Mouse (Mus musculus): Measurements from ENCODE around the gene 2310022A10Rik. TPM values are rescaled to one million over a fixed set of nuclear protein-coding genes. Genes with fewer than 3 reads are reported as not detected.

Gene 2310022A10Rik
- polyA plus RNA-seq, 1 experiment from 2014 or later = 30.6 TPM

DNA sequence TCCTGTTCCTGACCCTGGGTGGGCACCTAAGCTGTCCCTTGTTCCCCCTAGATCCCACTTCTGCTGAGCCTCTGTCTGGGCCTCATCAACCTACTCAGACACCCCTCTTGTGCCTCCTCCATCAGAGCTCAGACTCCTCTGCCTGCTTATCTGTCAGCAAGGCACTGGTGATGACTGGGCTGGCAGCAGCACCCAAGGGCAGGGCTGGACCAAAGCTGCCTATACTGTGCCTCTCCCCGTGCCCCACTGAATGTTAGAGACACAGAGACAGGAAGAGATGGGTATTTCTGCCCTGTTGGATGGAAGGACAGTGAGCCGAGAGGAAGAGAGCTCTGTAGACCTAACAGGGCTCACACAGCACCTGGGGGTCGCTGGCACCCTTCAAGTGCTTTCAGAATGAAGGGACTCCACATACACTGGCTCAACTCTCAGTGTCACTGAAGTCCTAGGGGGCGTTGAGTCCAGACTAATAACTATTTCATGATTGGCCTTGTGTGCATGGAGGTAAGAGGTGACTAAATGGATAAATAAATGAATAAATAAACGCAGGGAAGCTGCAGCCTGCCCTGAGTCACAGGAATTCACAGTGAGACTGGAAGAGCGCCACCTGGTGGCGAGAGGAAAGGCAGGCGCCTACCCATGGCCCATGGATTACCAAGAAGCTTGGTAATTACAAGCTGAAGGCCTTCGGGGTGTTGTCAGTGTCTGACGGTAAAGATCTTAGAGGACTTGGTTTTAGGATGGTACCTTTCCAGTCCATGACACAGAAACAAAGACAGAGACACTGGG is 26.8 kb upstream of the 2310022A10Rik start:
- no peak; the same call in 1 of the 2 replicates for ATAC-seq (ENCODE audit: extremely low read depth, insufficient number of reproducible peaks, low FRiP score, low TSS enrichment)
- H3K9me3 ChIP-seq = no peaks in the 10 kb centered on the region
- 0 out of 2 replicates have a peak overlapping the region, but pooled peaks have one; percentile 4 for H3K27ac ChIP-seq (replicated peaks)
- H3K4me1 ChIP-seq = peaks cover 10% of the 10 kb centered on the region
- H3K9ac ChIP-seq = peak overlapping the region; percentile 4; the same call in 1 of the 2 replicates
- WGBS = 20% methylated on average over 10 of the region's 10 CpGs
- H3K4me2 ChIP-seq = peak overlapping the region; percentile 28; the same call in 1 of the 2 replicates
- no peaks in the 10 kb centered on the region for H3K27me3 ChIP-seq (replicated peaks)
- H3K36me3 ChIP-seq = peaks cover 25% of the 10 kb centered on the region
- H3K4me3 ChIP-seq = no peak overlapping the region

- Histone ChIP-seq H3K4me2 (no peak overlapping the region), H3K4me3 (no peak overlapping the region), H3K4me1 (peaks cover 10% of the 10 kb centered on the region), H3K9me3 (no peaks in the 10 kb centered on the region), H3K36me3 (peaks cover 49% of the 10 kb centered on the region), H3K27ac (replicated peaks) (no peak overlapping the region), H3K9ac (0 out of 2 replicates have a peak overlapping the region, but pooled peaks have one; percentile 28), H3K27me3 (replicated peaks) (no peaks in the 10 kb centered on the region)
- WGBS = 71% methylated on average over 21 of the region's 21 CpGs
- ATAC-seq (ENCODE audit: extremely low read depth, insufficient number of reproducible peaks, low FRiP score, low TSS enrichment) = no peak
These were observed 24.0 kb upstream of the 2310022A10Rik start for GRCm38 (mm10) chr7:27529070-27529469.

GRCm38 (mm10) chr7:27530937-27531336 is 22.1 kb upstream of the 2310022A10Rik start:
- peaks cover 67% of the 10 kb centered on the region for H3K36me3 ChIP-seq

DNA sequence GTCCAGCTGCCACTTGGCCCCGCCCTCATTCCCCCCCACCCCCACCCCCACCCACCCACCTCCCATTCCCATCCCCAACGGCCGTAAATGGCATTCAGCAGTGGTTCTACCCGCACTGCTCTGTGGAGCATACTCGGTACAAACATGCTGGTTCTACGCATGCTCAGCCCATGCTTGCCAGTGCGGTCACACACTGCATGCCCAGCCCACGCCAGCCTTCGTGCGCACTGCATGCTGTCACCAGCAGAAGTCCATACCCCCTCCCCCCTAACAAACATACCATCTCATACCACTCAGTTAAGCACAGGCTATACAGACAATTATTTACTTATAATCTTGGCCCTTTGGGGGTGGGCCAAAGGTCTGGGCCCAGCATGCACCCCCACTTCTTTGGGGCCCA is 21.3 kb upstream of the 2310022A10Rik start:
- Histone ChIP-seq H3K27me3 (replicated peaks) (no peaks in the 10 kb centered on the region), H3K4me3 (no peak overlapping the region), H3K9me3 (no peaks in the 10 kb centered on the region), H3K27ac (replicated peaks) (no peak overlapping the region), H3K4me1 (peaks cover 5% of the 10 kb centered on the region; the same call in 1 of the 2 replicates), H3K36me3 (peaks cover 74% of the 10 kb centered on the region), H3K9ac (no peak overlapping the region), H3K4me2 (no peak overlapping the region)
- ATAC-seq (ENCODE audit: extremely low read depth, insufficient number of reproducible peaks, low FRiP score, low TSS enrichment) = no peak
- WGBS = 84% methylated on average over 10 of the region's 10 CpGs

More at GRCm38 (mm10) chr7:27530937-27531336, 22.1 kb upstream of the 2310022A10Rik start:
- Histone ChIP-seq H3K4me2 (no peak overlapping the region), H3K27me3 (replicated peaks) (no peaks in the 10 kb centered on the region), H3K4me3 (no peak overlapping the region), H3K9me3 (no peaks in the 10 kb centered on the region), H3K27ac (replicated peaks) (no peak overlapping the region), H3K4me1 (peaks cover 9% of the 10 kb centered on the region), H3K9ac (no peak overlapping the region)
- ATAC-seq (ENCODE audit: extremely low read depth, insufficient number of reproducible peaks, low FRiP score, low TSS enrichment) = no peak
- WGBS = 76% methylated on average over 3 of the region's 3 CpGs

DNA sequence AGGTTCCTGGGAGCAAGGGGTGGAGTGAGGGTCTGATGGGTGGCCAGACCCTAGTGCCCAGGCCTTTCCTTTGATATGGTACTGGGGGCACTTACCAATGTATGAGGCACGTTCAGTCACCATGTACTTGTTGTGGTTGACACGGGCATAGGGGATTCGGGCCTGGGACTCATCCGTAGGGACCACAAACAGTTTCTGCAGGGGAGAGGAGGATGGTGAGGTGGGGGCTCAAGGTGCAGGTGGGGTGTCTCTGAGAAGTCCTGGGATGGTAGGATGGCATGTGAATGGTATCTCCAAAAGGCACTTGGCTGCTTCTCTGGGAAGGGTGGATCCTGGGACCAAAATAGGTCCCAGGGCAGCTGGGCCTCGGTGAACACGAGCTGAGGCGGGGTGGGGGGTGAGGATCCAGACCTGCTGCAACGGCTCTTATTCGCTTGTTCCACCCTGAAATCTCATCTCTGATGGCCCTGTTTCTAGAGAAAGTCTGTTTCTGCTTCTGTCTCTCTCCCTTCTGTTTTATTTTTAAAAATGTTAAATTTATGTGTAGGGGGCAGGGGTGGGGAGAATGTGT is 20.5 kb upstream of the 2310022A10Rik start:
- no peaks in the 10 kb centered on the region for H3K9me3 ChIP-seq
- H3K27me3 ChIP-seq (replicated peaks) = no peaks in the 10 kb centered on the region
- H3K36me3 ChIP-seq = peaks cover 83% of the 10 kb centered on the region
- ATAC-seq (ENCODE audit: extremely low read depth, insufficient number of reproducible peaks, low FRiP score, low TSS enrichment) = no peak
- no peak overlapping the region for H3K4me2 ChIP-seq
- H3K27ac ChIP-seq (replicated peaks) = no peak overlapping the region
- no peak overlapping the region for H3K9ac ChIP-seq
- no peak overlapping the region for H3K4me3 ChIP-seq
- peaks cover 5% of the 10 kb centered on the region; the same call in 1 of the 2 replicates for H3K4me1 ChIP-seq
- WGBS = 76% methylated on average over 9 of the region's 9 CpGs

GRCm38 (mm10) chr7:27535386-27535785 is 17.6 kb upstream of the 2310022A10Rik start:
- no peaks in the 10 kb centered on the region for H3K9me3 ChIP-seq
- no peak overlapping the region for H3K4me2 ChIP-seq
- H3K36me3 ChIP-seq = peaks cover 89% of the 10 kb centered on the region
- H3K4me3 ChIP-seq = no peak overlapping the region
- H3K9ac ChIP-seq = no peak overlapping the region
- 42% methylated on average over 2 of the region's 2 CpGs for WGBS
- H3K27ac ChIP-seq (replicated peaks) = no peak overlapping the region
- no peaks in the 10 kb centered on the region for H3K27me3 ChIP-seq (replicated peaks)
- peaks cover 5% of the 10 kb centered on the region; the same call in 1 of the 2 replicates for H3K4me1 ChIP-seq
- ATAC-seq (ENCODE audit: extremely low read depth, insufficient number of reproducible peaks, low FRiP score, low TSS enrichment) = no peak

- Histone ChIP-seq H3K4me1 (peaks cover 5% of the 10 kb centered on the region), H3K9me3 (no peaks in the 10 kb centered on the region), H3K27me3 (replicated peaks) (no peaks in the 10 kb centered on the region), H3K4me3 (no peak overlapping the region), H3K9ac (no peak overlapping the region), H3K4me2 (no peak overlapping the region), H3K27ac (replicated peaks) (no peak overlapping the region), H3K36me3 (peaks cover 83% of the 10 kb centered on the region)
- 85% methylated on average over 6 of the region's 6 CpGs for WGBS
- ATAC-seq (ENCODE audit: extremely low read depth, insufficient number of reproducible peaks, low FRiP score, low TSS enrichment) = no peak
These were observed 16.4 kb upstream of the 2310022A10Rik start for GRCm38 (mm10) chr7:27536618-27537017.

DNA sequence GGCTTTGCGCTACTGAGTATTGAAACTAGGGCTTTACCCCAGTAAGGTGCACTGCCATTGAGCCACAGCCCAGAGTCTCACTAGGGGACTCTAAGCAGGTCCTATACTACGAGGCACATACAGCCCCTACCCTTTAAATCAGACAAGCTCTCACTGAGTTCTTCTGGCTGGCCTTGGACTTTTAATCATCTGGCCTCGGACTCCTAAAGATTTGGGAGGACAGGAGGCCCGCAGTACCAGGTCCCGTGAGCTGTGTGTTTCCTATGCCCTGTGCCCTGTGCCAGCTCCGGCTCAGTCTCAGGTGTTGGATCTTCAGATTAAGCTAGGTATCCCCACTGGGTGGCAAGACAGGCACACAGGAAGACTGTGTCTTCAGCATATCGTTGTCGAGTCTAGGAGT is 15.0 kb upstream of the 2310022A10Rik start:
- H3K4me1 ChIP-seq = peaks cover 16% of the 10 kb centered on the region
- no peak overlapping the region for H3K9ac ChIP-seq
- no peak for ATAC-seq (ENCODE audit: extremely low read depth, insufficient number of reproducible peaks, low FRiP score, low TSS enrichment)
- no peak overlapping the region for H3K27ac ChIP-seq (replicated peaks)
- H3K27me3 ChIP-seq (replicated peaks) = no peaks in the 10 kb centered on the region
- no peaks in the 10 kb centered on the region for H3K9me3 ChIP-seq
- no peak overlapping the region for H3K4me2 ChIP-seq
- no peak overlapping the region for H3K4me3 ChIP-seq
- 86% methylated on average over 8 of the region's 8 CpGs for WGBS
- peaks cover 69% of the 10 kb centered on the region for H3K36me3 ChIP-seq

DNA sequence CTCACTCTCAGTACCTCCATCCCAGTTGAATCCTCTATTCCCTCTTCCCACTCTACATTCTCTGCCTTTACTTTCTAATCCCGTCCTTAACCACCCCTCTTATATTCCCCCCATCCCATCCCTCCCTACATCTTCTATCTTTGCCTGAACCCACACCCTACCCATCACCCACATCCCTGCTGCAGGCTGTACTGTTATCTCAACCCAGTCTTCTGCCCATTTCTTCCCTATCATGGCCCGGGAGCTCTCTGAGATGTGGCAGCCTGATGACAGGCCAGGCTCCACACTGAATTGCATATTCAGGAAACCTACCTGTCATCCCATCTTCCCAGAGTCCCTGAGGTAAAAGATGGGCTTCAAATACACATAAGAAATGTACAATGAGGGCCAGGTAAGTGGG is 14.2 kb upstream of the 2310022A10Rik start:
- ATAC-seq (ENCODE audit: extremely low read depth, insufficient number of reproducible peaks, low FRiP score, low TSS enrichment) = no peak
- WGBS = 58% methylated on average over 2 of the region's 2 CpGs
- no peak overlapping the region for H3K27ac ChIP-seq (replicated peaks)

DNA sequence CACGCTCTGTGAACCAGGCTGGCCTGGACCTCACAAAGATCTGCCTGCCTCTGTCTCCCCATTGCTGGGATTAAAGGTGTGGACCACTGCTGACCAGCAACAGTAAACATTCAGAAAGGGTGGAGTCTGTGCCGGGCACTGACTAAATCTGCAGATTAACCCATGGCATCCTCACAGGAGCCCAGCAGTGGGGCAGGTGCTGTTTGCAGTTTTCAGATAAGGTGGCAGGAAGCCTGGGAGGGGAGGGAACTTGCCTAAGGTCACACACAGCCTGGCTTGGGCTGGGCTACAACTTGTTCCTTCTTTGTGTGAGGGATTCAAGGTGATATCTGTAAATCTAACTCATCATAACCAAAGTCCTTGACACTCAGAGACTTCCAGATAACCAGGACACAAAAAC is 12.5 kb upstream of the 2310022A10Rik start:
- no peaks in the 10 kb centered on the region for H3K9me3 ChIP-seq
- H3K9ac ChIP-seq = no peak overlapping the region; the same call in 1 of the 2 replicates
- 0 out of 2 replicates have a peak overlapping the region, but pooled peaks have one; percentile 3 for H3K4me2 ChIP-seq
- no peaks in the 10 kb centered on the region for H3K27me3 ChIP-seq (replicated peaks)
- H3K4me3 ChIP-seq = no peak overlapping the region
- H3K4me1 ChIP-seq = peaks cover 34% of the 10 kb centered on the region
- peaks cover 47% of the 10 kb centered on the region for H3K36me3 ChIP-seq
- WGBS = 61% methylated on average over 2 of the region's 2 CpGs
- H3K27ac ChIP-seq (replicated peaks) = no peak overlapping the region
- ATAC-seq (ENCODE audit: extremely low read depth, insufficient number of reproducible peaks, low FRiP score, low TSS enrichment) = no peak

More for the DNA sequence above, 14.2 kb upstream of the 2310022A10Rik start:
- peaks cover 61% of the 10 kb centered on the region for H3K36me3 ChIP-seq
- no peak overlapping the region for H3K9ac ChIP-seq
- no peaks in the 10 kb centered on the region for H3K27me3 ChIP-seq (replicated peaks)
- H3K4me3 ChIP-seq = no peak overlapping the region
- H3K9me3 ChIP-seq = no peaks in the 10 kb centered on the region
- peaks cover 22% of the 10 kb centered on the region for H3K4me1 ChIP-seq
- H3K4me2 ChIP-seq = no peak overlapping the region

GRCm38 (mm10) chr7:27540935-27541334 is 12.1 kb upstream of the 2310022A10Rik start:
- Histone ChIP-seq H3K36me3 (peaks cover 43% of the 10 kb centered on the region), H3K27ac (replicated peaks) (no peak overlapping the region), H3K4me3 (no peak overlapping the region), H3K27me3 (replicated peaks) (no peaks in the 10 kb centered on the region), H3K4me1 (peaks cover 32% of the 10 kb centered on the region), H3K9ac (0 out of 2 replicates have a peak overlapping the region, but pooled peaks have one; percentile 21), H3K9me3 (no peaks in the 10 kb centered on the region), H3K4me2 (0 out of 2 replicates have a peak overlapping the region, but pooled peaks have one; percentile 3)
- no peak for ATAC-seq (ENCODE audit: extremely low read depth, insufficient number of reproducible peaks, low FRiP score, low TSS enrichment)
- 79% methylated on average over 6 of the region's 6 CpGs for WGBS

Measured in heart, embryonic 13.5 days (tissue).